Mouse (Mus musculus) kidney, embryonic 16.5 days (tissue): ENCODE measurements around the gene Cyp2s1. TPM values are rescaled to one million over a fixed set of nuclear protein-coding genes. Genes with fewer than 3 reads are reported as not detected.

Source experiments
- ATAC-seq: fragments of 200-750 bp; cut with Nextera tagmentation; 2 replicates; pipeline ENCODE4 v1.8.0; 2017; ENCODE audit warnings: moderate TSS enrichment; ENCODE audit not compliant: low FRiP score, low TSS enrichment
- H3K27ac ChIP-seq: fragments of 300-500 bp; sonication (generic); 2 replicates; pipeline ENCODE4 v1.5.1; 2014; ENCODE audit warnings: low read length
- H3K27me3 ChIP-seq: fragments of 300-500 bp; sonication (generic); 2 replicates; pipeline ENCODE4 v1.6.1; 2014; ENCODE audit warnings: low read length, control low read depth, mixed read lengths; ENCODE audit not compliant: insufficient read depth
- H3K36me3 ChIP-seq: fragments of 300-500 bp; sonication (generic); 2 replicates; pipeline ENCODE4 v1.6.1; 2014; ENCODE audit warnings: low read length, control low read depth, mixed read lengths; ENCODE audit not compliant: insufficient read depth
- H3K4me1 ChIP-seq: fragments of 300-500 bp; sonication (generic); 2 replicates; pipeline ENCODE4 v1.6.1; 2014; ENCODE audit warnings: low read length, control low read depth, mixed read lengths; ENCODE audit not compliant: insufficient read depth
- H3K4me2 ChIP-seq: fragments of 300-500 bp; sonication (generic); replicated peaks from 2 replicates; pipeline ENCODE4 v1.6.1; 2014; ENCODE audit warnings: low read depth, low read length
- H3K4me3 ChIP-seq: fragments of 300-500 bp; sonication (generic); 2 replicates; pipeline ENCODE4 v1.5.1; 2014; ENCODE audit warnings: mild to moderate bottlenecking, low read length
- H3K9ac ChIP-seq: fragments of 300-500 bp; sonication (generic); replicated peaks from 2 replicates; pipeline ENCODE4 v1.6.1; 2014; ENCODE audit warnings: low read length
- H3K9me3 ChIP-seq: fragments of 300-500 bp; sonication (generic); 2 replicates; pipeline ENCODE4 v1.6.1; 2016; ENCODE audit warnings: low read length, control low read depth
- WGBS: fragments of 180-500 bp; shearing (Covaris S2); extraction: QIAGEN DNeasy Blood & Tissue Kit; methylation state at CpG from one replicate; pipeline ENCODE4 v1.1.7; 2014; 5-methylcytosine and 5-hydroxymethylcytosine counted together
- polyA plus RNA-seq: library from polyadenylated mRNA; unstranded; fragments of >200 nt; fragmentation: Nextera tagmentation; extraction: Ambion mirVana; gene quantifications from 2 replicates; pipeline ENCODE4 v1.2.1, GENCODE M21; 2015

The Cyp2s1 gene
- polyA plus RNA-seq, 1 experiment from 2014 or later = 23.0 TPM

DNA sequence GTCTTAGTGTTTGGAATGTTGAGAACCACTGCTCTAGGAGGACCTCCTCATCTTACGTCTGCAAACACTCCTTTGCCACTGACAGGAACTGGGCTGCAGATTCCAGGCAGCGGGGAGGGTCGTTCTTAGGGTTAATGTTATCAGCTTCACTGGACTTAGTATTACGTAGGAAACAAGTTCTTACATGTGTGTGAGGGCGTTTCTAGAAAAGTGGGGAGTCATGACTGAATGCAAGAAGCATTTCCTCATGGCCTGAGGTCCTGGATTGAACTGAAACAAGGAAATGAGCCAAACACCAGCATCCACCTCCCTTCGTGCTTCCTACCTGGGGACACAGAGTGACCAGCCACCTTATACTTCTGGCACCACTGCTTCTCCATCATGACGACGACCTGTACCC lies 27.7 kb upstream of the Cyp2s1 start:
- WGBS = 45% methylated on average over 8 of the region's 8 CpGs
- no peaks in the 10 kb centered on the region for H3K36me3 ChIP-seq
- no peak overlapping the region for H3K4me2 ChIP-seq
- H3K4me3 ChIP-seq = no peak overlapping the region
- no peaks in the 10 kb centered on the region for H3K4me1 ChIP-seq
- ATAC-seq = no peak
- no peak overlapping the region for H3K27ac ChIP-seq
- H3K9ac ChIP-seq = no peak overlapping the region
- no peaks in the 10 kb centered on the region for H3K27me3 ChIP-seq
- no peaks in the 10 kb centered on the region for H3K9me3 ChIP-seq

DNA sequence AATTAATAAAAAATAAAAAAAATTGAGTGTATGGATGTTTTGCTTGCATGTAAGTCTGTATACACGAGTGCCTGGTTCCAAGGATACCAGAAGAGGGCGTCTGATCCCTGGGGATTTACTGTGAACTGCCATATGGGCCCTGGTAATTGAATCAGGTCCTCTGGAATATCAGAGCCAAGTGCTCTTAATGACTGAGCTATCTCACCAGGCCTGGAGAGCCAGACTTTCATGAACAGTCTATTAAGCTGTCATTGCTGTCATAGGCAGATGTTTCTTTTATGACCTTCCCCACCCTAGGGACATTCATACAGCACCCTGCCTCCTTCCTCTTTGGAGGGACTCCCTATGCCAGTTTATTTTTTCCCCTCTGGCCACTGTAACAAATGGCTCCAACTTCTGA lies 26.8 kb upstream of the Cyp2s1 start:
- H3K4me2 ChIP-seq = no peak overlapping the region
- no peaks in the 10 kb centered on the region for H3K36me3 ChIP-seq
- H3K4me3 ChIP-seq = no peak overlapping the region
- H3K4me1 ChIP-seq = no peaks in the 10 kb centered on the region
- ATAC-seq = peak; percentile 65
- no peak overlapping the region for H3K9ac ChIP-seq
- 29% methylated on average over 2 of the region's 2 CpGs for WGBS
- peak overlapping the region; percentile 13; the same call in 1 of the 2 replicates for H3K27ac ChIP-seq
- H3K27me3 ChIP-seq = no peaks in the 10 kb centered on the region
- no peaks in the 10 kb centered on the region for H3K9me3 ChIP-seq

DNA sequence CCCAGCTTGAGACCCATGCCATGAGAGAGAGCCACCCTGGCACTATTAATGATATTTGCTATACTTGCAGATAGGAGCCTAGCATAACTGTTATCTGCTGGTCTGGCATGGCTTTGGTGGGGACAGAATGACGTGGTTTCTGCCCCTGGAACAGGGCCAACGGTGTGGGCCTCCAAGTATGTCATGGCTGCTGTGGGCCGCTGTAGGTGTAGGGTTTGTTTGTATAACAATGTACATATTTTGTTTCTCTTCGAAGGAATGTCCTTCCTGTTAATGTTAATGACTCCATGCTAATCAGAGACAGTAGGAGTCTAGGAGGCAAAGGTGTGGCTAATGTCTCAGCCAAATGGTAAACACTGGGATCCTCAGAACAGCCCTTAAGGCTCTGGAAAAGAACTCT lies 24.2 kb upstream of the Cyp2s1 start:
- no peaks in the 10 kb centered on the region for H3K27me3 ChIP-seq
- no peaks in the 10 kb centered on the region for H3K4me1 ChIP-seq
- no peak for ATAC-seq
- no peak overlapping the region for H3K4me3 ChIP-seq
- no peaks in the 10 kb centered on the region for H3K36me3 ChIP-seq
- no peaks in the 10 kb centered on the region for H3K9me3 ChIP-seq
- no peak overlapping the region for H3K9ac ChIP-seq
- no peak overlapping the region for H3K27ac ChIP-seq
- WGBS = 71% methylated on average over 4 of the region's 4 CpGs
- H3K4me2 ChIP-seq = no peak overlapping the region

DNA sequence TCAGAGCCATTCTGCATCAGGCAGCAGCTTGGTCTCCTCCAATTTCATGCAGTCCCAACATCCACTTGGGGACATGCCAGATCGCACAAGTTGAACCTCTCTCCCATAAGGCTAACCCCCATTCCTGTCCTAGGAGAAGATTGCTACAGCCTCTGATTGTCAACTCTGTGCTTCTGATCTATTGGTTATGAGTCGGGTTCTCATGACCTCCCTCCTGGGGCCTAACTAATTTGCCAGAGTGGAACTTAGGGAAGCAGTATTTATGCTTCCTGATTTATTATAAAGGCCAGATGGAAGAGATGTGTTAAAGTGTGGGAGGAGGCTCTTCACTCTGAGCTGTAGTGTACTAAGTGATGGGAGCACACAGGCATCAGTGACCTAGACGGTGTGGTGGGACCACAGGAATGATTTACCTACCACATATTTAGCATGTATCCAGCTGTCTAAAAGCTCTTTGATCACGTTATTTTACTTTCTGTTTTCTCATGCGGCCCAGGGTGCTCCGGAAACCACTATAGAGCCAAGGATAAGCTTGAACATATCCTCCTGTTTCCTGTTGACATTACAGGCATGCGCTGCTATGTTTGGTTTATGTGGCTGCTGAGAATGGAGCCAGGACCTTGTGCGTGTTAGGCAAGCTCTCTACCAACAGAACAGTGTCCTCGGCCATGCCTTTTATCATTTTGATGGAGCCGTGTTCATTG lies 18.6 kb upstream of the Cyp2s1 start:
- Histone ChIP-seq H3K4me3 (no peak overlapping the region), H3K27ac (peak overlapping the region; percentile 73), H3K4me1 (peaks cover 22% of the 10 kb centered on the region), H3K9me3 (no peaks in the 10 kb centered on the region), H3K27me3 (no peaks in the 10 kb centered on the region), H3K9ac (no peak overlapping the region), H3K36me3 (no peaks in the 10 kb centered on the region), H3K4me2 (no peak overlapping the region)
- 30% methylated on average over 10 of the region's 10 CpGs for WGBS
- peak; percentile 87 for ATAC-seq

DNA sequence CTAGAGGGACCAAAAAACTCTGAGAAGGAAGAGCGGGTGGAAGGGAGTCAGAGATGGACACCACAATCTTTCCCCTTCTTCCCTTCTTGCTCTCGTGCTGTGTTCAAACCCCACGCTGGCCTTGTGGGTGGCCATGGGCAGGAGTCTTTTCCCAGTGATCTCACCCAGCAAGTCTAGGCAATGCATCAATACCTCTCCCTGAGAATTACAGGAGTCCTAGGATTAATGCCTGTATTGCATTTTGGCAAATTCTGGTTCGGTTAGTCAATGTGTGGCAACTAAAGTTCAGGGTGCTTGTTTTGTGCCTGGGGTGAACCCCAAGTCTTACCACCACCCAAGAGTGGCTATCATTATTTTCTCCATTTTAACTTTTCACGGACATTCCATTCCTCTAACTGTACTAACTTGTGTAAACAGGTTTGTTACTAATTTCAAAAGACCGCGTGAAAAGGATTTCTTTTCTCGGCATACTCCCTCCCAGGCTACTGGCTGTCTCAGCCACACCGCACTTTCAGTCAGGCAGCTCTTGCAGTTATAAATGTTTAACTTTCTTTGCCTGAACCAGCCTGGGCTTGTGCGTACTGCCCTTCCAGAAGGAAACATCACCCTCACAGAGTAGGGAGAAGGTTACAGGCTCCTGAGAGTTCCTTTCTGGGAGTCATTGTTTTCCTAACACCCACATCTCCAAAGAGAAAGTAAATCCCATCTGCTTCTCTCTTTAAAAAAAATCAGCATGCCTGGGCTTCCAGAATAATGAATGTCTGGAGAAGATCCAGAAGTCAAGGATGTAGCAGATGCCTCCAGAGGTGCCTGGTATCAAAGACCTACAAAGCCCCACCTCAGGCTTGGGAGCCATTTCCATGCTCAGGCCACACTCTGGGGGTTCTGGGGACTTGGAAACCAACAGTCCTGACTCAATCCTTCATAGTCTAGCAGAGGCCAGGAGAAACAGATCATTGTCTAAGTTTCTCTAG lies 15.1 kb upstream of the Cyp2s1 start:
- no peak overlapping the region for H3K4me3 ChIP-seq
- H3K27ac ChIP-seq = peak overlapping the region; percentile 92
- peak; percentile 44 for ATAC-seq
- 54% methylated on average over 10 of the region's 10 CpGs for WGBS
- peaks cover 40% of the 10 kb centered on the region for H3K4me1 ChIP-seq
- H3K27me3 ChIP-seq = no peaks in the 10 kb centered on the region
- H3K9ac ChIP-seq = 0 out of 2 replicates have a peak overlapping the region, but pooled peaks have one; percentile 1
- H3K4me2 ChIP-seq = no peak overlapping the region
- no peaks in the 10 kb centered on the region for H3K9me3 ChIP-seq
- H3K36me3 ChIP-seq = no peaks in the 10 kb centered on the region

DNA sequence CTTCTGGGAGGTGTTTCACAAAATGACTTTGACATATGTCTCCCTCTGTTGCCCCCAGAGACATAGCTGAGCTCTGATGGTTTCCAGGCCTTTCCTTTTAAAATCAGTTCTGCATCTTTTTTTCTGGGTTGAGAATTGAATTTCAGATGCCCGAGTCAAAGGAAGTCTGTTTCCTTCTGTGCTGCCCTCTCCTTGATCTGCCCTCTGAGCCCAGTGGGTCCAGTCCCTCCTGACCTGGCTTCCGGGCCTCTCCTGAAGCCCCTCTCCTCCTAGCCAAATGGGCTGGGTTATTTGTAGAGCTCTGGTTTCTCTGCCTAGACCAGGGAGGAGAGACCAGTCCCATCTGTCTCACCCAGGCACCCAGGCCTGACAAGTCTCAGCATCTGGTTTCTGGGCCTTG lies 13.5 kb upstream of the Cyp2s1 start:
- Histone ChIP-seq H3K27ac (peak overlapping the region; percentile 48), H3K36me3 (no peaks in the 10 kb centered on the region), H3K9me3 (no peaks in the 10 kb centered on the region), H3K4me3 (no peak overlapping the region), H3K27me3 (no peaks in the 10 kb centered on the region), H3K4me2 (no peak overlapping the region), H3K9ac (no peak overlapping the region), H3K4me1 (peaks cover 39% of the 10 kb centered on the region)
- ATAC-seq = peak; percentile 35; the same call in 1 of the 2 replicates
- WGBS = 12% methylated on average over 2 of the region's 2 CpGs

DNA sequence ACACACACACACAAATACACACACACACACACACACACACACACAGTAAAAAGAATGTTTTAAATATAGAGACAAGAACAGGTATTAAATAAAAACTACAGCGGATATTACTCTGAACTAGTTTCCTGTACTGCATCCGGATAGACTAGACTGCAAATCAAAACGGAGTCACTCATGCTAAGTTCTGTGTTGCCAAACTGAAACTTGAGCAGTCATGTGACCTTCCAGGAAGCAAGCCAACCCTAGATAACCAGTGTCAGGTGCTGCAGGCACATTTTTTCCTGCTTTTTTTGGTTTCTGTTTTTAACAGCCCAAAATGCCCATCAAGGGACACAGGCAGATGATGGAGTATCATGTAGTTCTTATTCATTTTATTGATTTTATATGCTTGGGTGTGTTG lies 10.5 kb upstream of the Cyp2s1 start:
- Histone ChIP-seq H3K27ac (no peak overlapping the region), H3K9ac (no peak overlapping the region), H3K4me1 (peaks cover 38% of the 10 kb centered on the region), H3K4me3 (no peak overlapping the region), H3K27me3 (no peaks in the 10 kb centered on the region), H3K9me3 (no peaks in the 10 kb centered on the region), H3K4me2 (no peak overlapping the region), H3K36me3 (no peaks in the 10 kb centered on the region)
- peak; percentile 57; the same call in 1 of the 2 replicates for ATAC-seq
- WGBS = 8% methylated on average over 3 of the region's 3 CpGs

DNA sequence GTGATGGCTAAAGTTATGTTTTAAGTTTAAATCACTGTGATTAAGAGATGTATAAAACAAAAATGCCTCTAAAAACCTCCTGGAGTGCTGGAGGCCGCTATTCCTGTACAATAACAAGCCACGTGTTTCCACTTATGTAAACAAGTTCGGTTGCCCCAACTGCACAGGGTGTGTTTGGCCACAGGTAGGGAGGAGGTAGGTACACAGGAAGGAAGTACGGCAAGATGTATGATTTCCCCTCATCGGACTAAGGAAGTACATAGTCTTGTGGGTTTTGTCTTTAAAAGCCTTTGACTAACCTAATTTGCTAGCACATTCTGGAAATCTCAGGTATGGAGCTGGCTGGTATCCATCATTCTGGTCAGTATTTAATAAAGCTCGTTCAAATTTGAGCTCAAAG lies 9.3 kb upstream of the Cyp2s1 start:
- peaks cover 26% of the 10 kb centered on the region for H3K4me1 ChIP-seq
- H3K4me2 ChIP-seq = no peak overlapping the region
- H3K27ac ChIP-seq = no peak overlapping the region
- H3K4me3 ChIP-seq = no peak overlapping the region
- ATAC-seq = no peak
- H3K9me3 ChIP-seq = no peaks in the 10 kb centered on the region
- 66% methylated on average over 6 of the region's 6 CpGs for WGBS
- H3K9ac ChIP-seq = no peak overlapping the region
- H3K27me3 ChIP-seq = no peaks in the 10 kb centered on the region
- H3K36me3 ChIP-seq = no peaks in the 10 kb centered on the region

DNA sequence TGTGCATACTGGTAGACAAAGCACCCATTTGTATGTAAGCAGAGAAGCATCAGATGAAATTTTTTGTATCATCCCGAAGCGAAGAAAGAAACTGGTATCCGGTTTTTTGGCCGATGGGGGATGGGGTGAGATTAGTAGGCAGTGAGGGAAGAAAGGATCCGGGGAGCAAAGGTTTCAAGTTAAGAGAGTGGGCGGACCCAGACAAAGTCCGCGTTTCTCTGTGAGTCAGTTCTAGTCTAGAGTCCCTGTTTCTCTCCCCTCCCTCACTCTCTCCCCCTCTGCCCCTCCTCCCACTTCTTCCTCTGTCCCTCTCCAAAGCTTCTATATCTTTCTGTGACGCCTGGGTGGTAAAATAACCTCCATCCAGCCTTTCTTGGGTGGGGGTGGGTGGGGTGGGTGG lies 8.3 kb upstream of the Cyp2s1 start:
- Histone ChIP-seq H3K4me3 (no peak overlapping the region), H3K9ac (no peak overlapping the region; the same call in 1 of the 2 replicates), H3K9me3 (no peaks in the 10 kb centered on the region), H3K36me3 (no peaks in the 10 kb centered on the region), H3K4me2 (no peak overlapping the region), H3K4me1 (peaks cover 19% of the 10 kb centered on the region), H3K27ac (no peak overlapping the region), H3K27me3 (no peaks in the 10 kb centered on the region)
- ATAC-seq = no peak
- 56% methylated on average over 9 of the region's 9 CpGs for WGBS
